Mouse (Mus musculus) heart, adult 2 months (tissue): ENCODE results near the gene Ccdc84.
"Not testable (repeated sequence)": the region's sequence is repeated elsewhere in the genome, so short reads cannot be mapped to it uniquely, and the experiment has no call there.

Source experiments
- CTCF ChIP-seq: fragments of 200-600 bp; IDR thresholded peaks from 2 replicates; pipeline ENCODE4 v1.8.1; 2022; ENCODE audit warnings: antibody characterized with exemption, mild to moderate bottlenecking, moderate library complexity
- EP300 ChIP-seq: fragments of 200-500 bp; IDR thresholded peaks from 2 replicates; pipeline ENCODE4 v1.6.1; 2011; ENCODE audit warnings: low read depth, low read length, control low read depth; ENCODE audit not compliant: insufficient read depth
- POLR2A ChIP-seq: fragments of 200-500 bp; IDR thresholded peaks from 2 replicates; pipeline ENCODE4 v1.6.1; 2011; ENCODE audit warnings: mild to moderate bottlenecking, low read depth, low read length, control low read depth; ENCODE audit not compliant: insufficient read depth

DNA sequence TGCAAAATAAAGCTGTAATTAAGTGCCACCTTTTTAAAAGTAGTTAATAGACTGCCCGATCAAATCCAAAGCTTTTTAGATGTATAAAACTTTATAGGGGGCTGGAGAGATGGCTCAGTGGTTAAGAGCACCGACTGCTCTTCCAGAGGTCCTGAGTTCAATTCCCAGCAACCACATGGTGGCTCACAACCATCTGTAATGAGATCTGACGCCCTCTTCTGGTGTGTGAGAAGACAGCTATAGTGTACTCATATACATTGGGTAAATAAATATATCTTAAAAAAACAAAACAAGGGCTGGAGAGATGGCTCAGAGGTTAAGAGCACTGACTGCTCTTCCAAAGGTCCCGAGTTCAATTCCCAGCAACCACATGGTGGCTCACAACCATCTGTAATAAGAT is 56.4 kb downstream of the Ccdc84 start:
- not testable (repeated sequence) for TF ChIP-seq CTCF, POLR2A, EP300
